Mouse (Mus musculus) hindbrain, embryonic 14.5 days (tissue): ENCODE results near the gene Evx1. TPM values are rescaled to one million over a fixed set of nuclear protein-coding genes. Genes with fewer than 3 reads are reported as not detected.

Experiments
- ATAC-seq: fragments of 200-750 bp; cut with Nextera tagmentation; 2 replicates; pipeline ENCODE4 v1.8.0; 2017; ENCODE audit warnings: moderate number of reproducible peaks, mild to moderate bottlenecking, moderate TSS enrichment, moderate library complexity; ENCODE audit not compliant: low FRiP score
- DNase-seq: peaks from one replicate; pipeline ENCODE4 v3.0.0-alpha.2; 2015; ENCODE audit warnings: low spot score
- H3K27ac ChIP-seq: fragments of 300-500 bp; sonication (generic); 2 replicates; pipeline ENCODE4 v1.5.1; 2014; ENCODE audit warnings: mild to moderate bottlenecking, moderate library complexity
- H3K27me3 ChIP-seq: fragments of 300-500 bp; sonication (generic); 2 replicates; pipeline ENCODE4 v1.6.1; 2014; ENCODE audit warnings: mild to moderate bottlenecking, low read length, mixed read lengths; ENCODE audit not compliant: control insufficient read depth, insufficient read depth
- H3K36me3 ChIP-seq: fragments of 300-500 bp; sonication (generic); replicated peaks from 2 replicates; pipeline ENCODE4 v1.6.1; 2014; ENCODE audit not compliant: control insufficient read depth, insufficient read depth
- H3K4me1 ChIP-seq: fragments of 300-500 bp; sonication (generic); replicated peaks from 2 replicates; pipeline ENCODE4 v1.6.1; 2014; ENCODE audit warnings: antibody characterized with exemption, low read length, mixed read lengths; ENCODE audit not compliant: control insufficient read depth, insufficient read depth
- H3K4me2 ChIP-seq: fragments of 300-500 bp; sonication (generic); replicated peaks from 2 replicates; pipeline ENCODE4 v1.6.1; 2014; ENCODE audit warnings: mild to moderate bottlenecking, moderate library complexity
- H3K4me3 ChIP-seq: fragments of 300-500 bp; sonication (generic); replicated peaks from 2 replicates; pipeline ENCODE4 v1.5.1; 2014; ENCODE audit warnings: mild to moderate bottlenecking, low read length
- H3K9ac ChIP-seq: fragments of 300-500 bp; sonication (generic); 2 replicates; pipeline ENCODE4 v1.6.1; 2014
- H3K9me3 ChIP-seq: fragments of 300-500 bp; sonication (generic); 2 replicates; pipeline ENCODE4 v1.6.1; 2016; ENCODE audit warnings: low read length; ENCODE audit not compliant: control insufficient read depth
- WGBS: fragments of 180-500 bp; shearing (Covaris S2); extraction: QIAGEN DNeasy Blood & Tissue Kit; methylation state at CpG from one replicate; pipeline ENCODE4 v1.1.7; 2014; 5-methylcytosine and 5-hydroxymethylcytosine counted together
- polyA plus RNA-seq: library from polyadenylated mRNA; unstranded; fragments of >200 nt; fragmentation: Nextera tagmentation; extraction: Ambion mirVana; gene quantifications from 2 replicates; pipeline ENCODE4 v1.2.1, GENCODE M21; 2014

Gene Evx1
- polyA plus RNA-seq, 1 experiment from 2014 or later: 4.1 TPM

DNA sequence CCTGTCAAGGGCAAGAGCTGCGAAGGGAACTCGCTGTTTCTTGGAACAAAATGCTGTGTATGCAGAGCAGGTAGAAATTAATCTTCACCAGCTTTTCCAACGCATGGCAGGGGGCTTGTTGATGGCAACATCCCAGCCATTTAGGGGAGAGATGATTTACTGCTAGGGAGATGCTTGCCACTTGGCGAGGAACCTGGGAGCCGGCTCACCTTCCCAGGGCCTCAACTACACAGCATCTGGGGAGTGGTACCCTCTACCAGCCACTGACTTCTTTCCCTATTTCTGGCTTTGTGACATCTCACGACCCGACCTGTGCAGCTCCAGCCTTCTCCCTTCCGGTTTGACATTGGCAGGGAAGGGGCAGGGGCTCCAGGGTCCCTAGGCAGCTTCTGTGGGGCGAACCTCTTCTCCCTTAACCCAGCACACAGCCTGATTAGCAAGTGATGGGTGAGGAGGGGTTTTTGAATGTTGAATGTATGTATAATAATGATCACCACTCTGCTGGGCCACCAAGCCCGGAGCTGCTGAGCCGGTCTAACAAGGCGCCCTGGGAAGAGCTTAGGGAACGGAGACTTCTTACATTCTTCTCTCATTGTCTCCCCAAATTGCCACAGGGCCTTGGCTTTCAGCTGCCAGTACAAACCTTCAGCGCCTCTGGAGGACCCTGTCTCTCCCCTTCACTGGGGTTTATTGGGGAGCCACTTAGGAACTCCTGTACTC is 4.3 kb downstream of the Evx1 start:
- peak overlapping the region; percentile 32; the same call in 1 of the 2 replicates for H3K9ac ChIP-seq
- H3K4me2 ChIP-seq: peak overlapping the region; percentile 45
- WGBS: 6% methylated on average over 14 of the region's 14 CpGs
- H3K27me3 ChIP-seq: peaks cover 95% of the 10 kb centered on the region
- H3K9me3 ChIP-seq: no peaks in the 10 kb centered on the region
- no peak overlapping the region for H3K4me3 ChIP-seq
- DNase-seq: no peak
- H3K27ac ChIP-seq: peak overlapping the region; percentile 55; the same call in 1 of the 2 replicates
- no peak for ATAC-seq
- no peaks in the 10 kb centered on the region for H3K36me3 ChIP-seq
- H3K4me1 ChIP-seq: 0 out of 2 replicates have a peak, but pooled peaks cover 3% of the 10 kb centered on the region

DNA sequence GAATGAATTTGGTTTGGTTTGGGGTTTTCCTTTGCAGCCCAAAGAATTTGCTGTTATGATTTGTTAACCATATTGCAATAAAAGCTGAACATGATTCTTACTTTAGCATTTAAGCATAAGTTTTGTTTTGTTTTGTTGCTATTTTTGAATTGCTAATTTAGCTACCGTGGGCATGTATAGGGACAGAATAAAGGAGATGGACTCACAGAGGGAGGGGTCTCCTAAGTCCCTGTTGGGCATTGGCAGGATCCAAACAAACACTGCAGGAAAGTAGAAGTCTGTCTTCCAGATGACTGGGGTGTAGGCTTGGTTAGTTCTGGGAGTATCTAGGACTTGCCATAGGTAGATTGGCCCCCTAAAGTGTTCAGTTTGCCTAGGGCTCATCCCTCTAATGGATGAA is 5.0 kb downstream of the Evx1 start:
- no peak for DNase-seq
- H3K27ac ChIP-seq: 0 out of 2 replicates have a peak overlapping the region, but pooled peaks have one; percentile 0
- H3K4me2 ChIP-seq: no peak overlapping the region
- H3K9ac ChIP-seq: no peak overlapping the region
- H3K4me1 ChIP-seq: 0 out of 2 replicates have a peak, but pooled peaks cover 3% of the 10 kb centered on the region
- ATAC-seq: no peak
- no peaks in the 10 kb centered on the region for H3K9me3 ChIP-seq
- WGBS: 9% methylated on average over 1 of the region's 1 CpGs
- no peaks in the 10 kb centered on the region for H3K36me3 ChIP-seq
- H3K4me3 ChIP-seq: no peak overlapping the region
- H3K27me3 ChIP-seq: peaks cover 96% of the 10 kb centered on the region

DNA sequence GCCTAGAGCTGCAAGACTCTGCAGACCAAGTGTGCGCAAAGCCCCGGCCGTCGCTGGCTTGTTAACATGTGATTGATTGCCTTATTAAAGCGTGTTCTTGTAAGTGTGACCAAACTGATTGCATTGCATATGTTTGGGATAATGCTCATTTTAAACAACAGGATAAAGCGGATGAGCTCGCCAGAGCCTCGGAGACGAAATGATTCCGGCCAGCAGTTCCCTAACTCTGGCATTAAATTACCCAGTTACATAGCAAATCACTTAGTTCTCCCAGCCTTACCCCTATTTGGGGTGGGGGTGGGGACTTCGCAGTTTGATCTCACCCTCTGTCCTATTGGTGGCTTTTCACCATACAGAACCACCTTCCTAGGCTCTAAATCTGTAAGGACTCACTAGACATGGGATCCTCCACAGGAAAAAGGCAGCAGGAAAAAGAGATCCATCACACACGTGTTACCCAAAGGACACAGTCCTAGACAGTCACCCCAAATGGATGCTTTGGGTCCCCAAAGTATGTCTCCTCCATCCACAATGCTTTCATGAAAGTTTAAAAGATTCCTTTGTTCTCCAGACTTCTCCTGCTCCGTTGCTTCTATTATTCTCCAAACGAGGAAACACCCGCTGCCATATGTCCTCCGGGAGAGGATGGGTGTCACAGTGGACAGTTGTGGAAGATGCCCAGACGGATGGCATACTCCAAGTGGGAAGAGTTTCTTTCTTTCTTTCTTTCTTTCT is 6.8 kb downstream of the Evx1 start:
- Histone ChIP-seq H3K9ac (no peak overlapping the region), H3K36me3 (no peaks in the 10 kb centered on the region), H3K27ac (no peak overlapping the region), H3K27me3 (peaks cover 96% of the 10 kb centered on the region), H3K4me1 (0 out of 2 replicates have a peak, but pooled peaks cover 3% of the 10 kb centered on the region), H3K9me3 (no peaks in the 10 kb centered on the region), H3K4me3 (no peak overlapping the region), H3K4me2 (no peak overlapping the region)
- DNase-seq (no peak), ATAC-seq (no peak)
- WGBS: 1% methylated on average over 17 of the region's 17 CpGs

DNA sequence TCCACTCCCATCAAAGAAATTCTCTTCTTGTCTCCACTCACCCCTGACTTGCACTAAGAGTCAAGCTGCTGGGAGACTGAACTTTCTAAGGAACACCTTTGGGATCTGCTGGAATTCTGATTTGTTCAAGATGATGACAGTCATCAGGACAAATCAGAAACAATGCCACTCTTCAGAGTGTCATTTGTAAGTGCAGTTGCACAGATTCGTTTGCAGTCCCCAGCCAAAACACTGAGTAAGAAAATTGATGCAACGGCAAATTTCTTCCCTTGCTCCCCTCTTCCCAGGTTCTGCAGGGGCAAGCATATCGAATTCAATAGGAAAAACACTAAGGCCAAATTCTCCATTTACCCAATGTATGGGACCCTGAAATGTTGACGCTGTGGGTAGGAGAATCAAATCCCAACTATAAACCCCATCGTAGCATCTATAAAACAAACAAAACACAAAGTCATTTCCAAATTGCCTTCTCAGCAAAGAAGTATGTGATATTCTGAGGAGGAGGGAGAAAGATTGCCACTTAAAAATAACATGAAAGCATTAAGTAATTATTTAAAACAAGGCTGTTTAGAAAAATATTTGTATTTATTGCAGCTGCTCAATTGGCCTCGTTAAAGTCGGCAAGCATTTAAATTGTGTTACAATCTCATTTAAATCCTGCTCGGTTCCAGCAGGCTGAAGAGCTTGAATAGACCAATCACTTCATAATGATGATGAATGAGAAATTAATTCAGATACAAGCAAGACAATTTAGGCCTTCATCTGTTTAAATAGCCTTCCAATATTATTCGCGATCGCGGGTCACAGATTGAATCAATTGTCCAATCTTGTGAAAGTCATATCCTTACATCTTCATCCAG is 7.9 kb downstream of the Evx1 start:
- 4% methylated on average over 12 of the region's 12 CpGs for WGBS
- ATAC-seq (no peak), DNase-seq (peak; percentile 59)
- H3K4me3 ChIP-seq: no peak overlapping the region
- no peak overlapping the region for H3K4me2 ChIP-seq
- peaks cover 96% of the 10 kb centered on the region for H3K27me3 ChIP-seq
- no peaks in the 10 kb centered on the region for H3K36me3 ChIP-seq
- no peaks in the 10 kb centered on the region for H3K9me3 ChIP-seq
- H3K27ac ChIP-seq: no peak overlapping the region
- H3K9ac ChIP-seq: no peak overlapping the region
- 0 out of 2 replicates have a peak, but pooled peaks cover 3% of the 10 kb centered on the region for H3K4me1 ChIP-seq

DNA sequence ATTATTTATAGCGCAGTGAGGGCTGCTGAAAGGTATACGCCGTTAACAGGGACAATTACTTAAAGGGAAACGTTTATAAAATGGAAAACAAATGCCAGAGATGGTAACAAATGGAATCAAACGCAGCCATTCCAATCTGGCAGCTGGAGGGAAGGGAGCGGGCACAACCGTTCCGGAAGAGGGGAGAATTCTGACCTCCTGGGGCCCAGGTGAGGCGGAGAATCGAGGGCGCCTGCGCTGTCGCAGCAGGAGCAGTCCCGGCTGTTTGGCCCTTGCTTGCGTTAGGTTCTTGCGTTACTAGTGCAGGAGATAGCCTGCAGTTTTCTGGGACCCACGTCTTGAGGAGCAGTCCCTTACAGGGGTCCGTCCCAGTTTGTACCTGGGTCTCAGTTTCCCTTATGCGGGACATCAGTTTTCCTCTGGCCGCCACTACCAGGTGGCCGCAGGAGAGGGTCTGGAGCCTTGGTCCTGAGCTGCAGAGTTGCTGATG is 8.6 kb downstream of the Evx1 start:
- H3K36me3 ChIP-seq: no peaks in the 10 kb centered on the region
- peaks cover 98% of the 10 kb centered on the region for H3K27me3 ChIP-seq
- H3K4me3 ChIP-seq: no peak overlapping the region
- H3K4me1 ChIP-seq: no peaks in the 10 kb centered on the region
- WGBS: under 1% methylated on average over 21 of the region's 21 CpGs
- peak; percentile 24 for DNase-seq
- no peak overlapping the region for H3K4me2 ChIP-seq
- ATAC-seq: no peak
- H3K9me3 ChIP-seq: no peaks in the 10 kb centered on the region
- H3K9ac ChIP-seq: no peak overlapping the region
- 0 out of 2 replicates have a peak overlapping the region, but pooled peaks have one; percentile 7 for H3K27ac ChIP-seq

DNA sequence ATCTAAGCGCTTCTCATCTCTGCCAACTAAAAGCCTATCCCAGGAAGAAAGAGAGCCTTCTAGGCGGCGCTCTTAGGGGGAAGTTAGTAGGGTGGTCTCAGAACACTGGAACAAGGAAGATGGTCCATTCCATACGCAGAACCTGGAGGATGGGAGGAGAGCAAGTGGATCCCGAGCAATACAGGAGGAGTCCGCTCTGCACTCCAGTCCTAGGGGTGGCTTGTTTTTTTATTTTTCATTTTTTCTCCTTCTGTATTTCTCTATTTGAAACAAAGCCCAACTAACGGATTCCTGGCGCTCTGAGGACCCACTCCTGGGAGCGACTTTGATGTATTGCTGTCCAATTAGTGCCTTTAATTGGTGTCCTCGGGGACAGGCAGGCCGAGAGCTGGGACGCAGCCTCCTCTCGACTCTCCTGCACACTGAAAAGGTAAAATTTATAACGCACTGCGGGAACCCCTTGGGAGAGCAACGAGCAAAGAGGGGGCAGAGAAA is 9.5 kb downstream of the Evx1 start:
- ATAC-seq: no peak
- H3K9ac ChIP-seq: no peak overlapping the region
- peak; percentile 26 for DNase-seq
- H3K4me3 ChIP-seq: no peak overlapping the region
- H3K4me2 ChIP-seq: no peak overlapping the region
- H3K4me1 ChIP-seq: no peaks in the 10 kb centered on the region
- WGBS: under 1% methylated on average over 16 of the region's 16 CpGs
- H3K9me3 ChIP-seq: no peaks in the 10 kb centered on the region
- no peak overlapping the region for H3K27ac ChIP-seq
- H3K27me3 ChIP-seq: peaks cover 89% of the 10 kb centered on the region
- H3K36me3 ChIP-seq: no peaks in the 10 kb centered on the region

DNA sequence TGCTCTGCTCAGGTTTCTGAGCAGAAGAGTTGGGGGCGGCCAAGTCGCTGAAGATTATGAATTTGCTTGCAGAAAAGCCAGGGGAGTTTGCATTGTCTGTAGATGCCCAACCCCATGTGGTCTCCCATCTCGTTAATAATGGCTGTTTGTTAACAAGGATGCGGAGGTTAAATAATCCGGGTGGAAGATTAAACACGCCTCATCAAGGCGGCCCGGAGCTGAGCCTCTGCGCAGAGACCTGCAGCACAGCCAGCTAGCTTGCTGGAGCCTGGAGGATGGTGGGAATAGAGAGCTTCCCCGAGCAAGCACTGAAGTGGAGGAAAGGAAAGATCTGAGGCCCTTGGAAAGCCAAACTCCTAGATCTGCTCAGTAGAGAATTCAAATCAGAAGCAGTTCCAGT is 10.0 kb downstream of the Evx1 start:
- no peak for ATAC-seq
- H3K4me1 ChIP-seq: no peaks in the 10 kb centered on the region
- no peaks in the 10 kb centered on the region for H3K36me3 ChIP-seq
- no peak overlapping the region for H3K4me3 ChIP-seq
- peaks cover 88% of the 10 kb centered on the region for H3K27me3 ChIP-seq
- no peak overlapping the region for H3K4me2 ChIP-seq
- DNase-seq: peak; percentile 30
- no peaks in the 10 kb centered on the region for H3K9me3 ChIP-seq
- WGBS: 1% methylated on average over 10 of the region's 10 CpGs
- no peak overlapping the region for H3K9ac ChIP-seq
- H3K27ac ChIP-seq: no peak overlapping the region

DNA sequence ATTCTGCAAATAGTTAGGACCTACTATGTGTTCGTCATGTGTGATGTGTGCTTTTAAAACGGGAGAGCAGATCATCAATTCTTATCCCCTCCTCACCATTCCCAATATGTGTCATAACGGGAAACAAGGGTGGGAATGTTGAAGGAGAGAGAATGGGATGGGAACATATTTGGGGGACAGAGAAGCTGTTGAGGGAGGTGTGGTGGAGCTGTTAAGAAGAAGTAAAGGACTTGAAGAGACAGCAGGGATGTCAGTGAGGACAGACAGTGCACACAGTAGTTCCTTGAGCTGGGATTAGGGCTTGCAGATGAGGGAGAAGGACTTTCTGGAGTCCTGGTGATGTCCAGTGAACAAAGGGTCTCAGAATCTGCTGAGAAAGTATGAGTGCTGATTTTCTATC is 10.8 kb downstream of the Evx1 start:
- Histone ChIP-seq H3K27ac (no peak overlapping the region), H3K36me3 (no peaks in the 10 kb centered on the region), H3K4me1 (no peaks in the 10 kb centered on the region), H3K27me3 (peaks cover 84% of the 10 kb centered on the region), H3K9ac (no peak overlapping the region), H3K4me2 (no peak overlapping the region), H3K9me3 (no peaks in the 10 kb centered on the region), H3K4me3 (no peak overlapping the region)
- ATAC-seq (no peak), DNase-seq (peak; percentile 21)
- WGBS: 36% methylated on average over 3 of the region's 3 CpGs
